Mouse (Mus musculus): ENCODE measurements around the gene Npdc1. TPM values are rescaled to one million over a fixed set of nuclear protein-coding genes. Genes with fewer than 3 reads are reported as not detected.

Gene Npdc1
- polyA plus RNA-seq, 1 experiment = 29.7 TPM

DNA sequence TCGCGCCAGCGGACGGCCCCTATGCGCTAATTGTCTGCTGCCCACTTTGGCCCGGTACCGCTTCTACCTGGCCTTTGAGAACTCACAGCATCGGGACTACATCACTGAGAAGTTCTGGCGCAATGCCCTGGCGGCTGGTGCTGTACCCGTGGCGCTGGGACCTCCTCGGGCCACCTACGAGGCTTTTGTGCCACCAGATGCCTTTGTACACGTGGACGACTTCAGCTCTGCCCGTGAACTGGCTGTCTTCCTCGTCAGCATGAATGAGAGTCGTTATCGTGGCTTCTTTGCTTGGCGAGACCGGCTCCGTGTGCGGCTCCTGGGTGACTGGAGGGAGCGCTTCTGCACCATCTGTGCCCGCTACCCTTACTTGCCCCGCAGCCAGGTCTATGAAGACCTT lies 26.3 kb downstream of the Npdc1 start:
- peaks cover 2% of the 10 kb centered on the region for H3K4me1 ChIP-seq (ENCODE audit: control insufficient read depth, insufficient read depth, low read length)
- TF ChIP-seq POLR2A (IDR thresholded peaks at IDR 0.05; ENCODE audit: insufficient read depth, low read length) (no peak), EP300 (IDR thresholded peaks at IDR 0.05; ENCODE audit: insufficient read depth, low read depth, low read length) (no peak), CTCF (IDR thresholded peaks at IDR 0.05; ENCODE audit: low read depth, low read length) (no peak)
- no peaks in the 10 kb centered on the region for H3K27me3 ChIP-seq (ENCODE audit: control insufficient read depth, insufficient read depth, low read length, poor library complexity, severe bottlenecking)
- H3K27ac ChIP-seq (ENCODE audit: insufficient read depth, low read length) = no peak overlapping the region
- H3K9me3 ChIP-seq (replicated peaks; ENCODE audit: control insufficient read depth, insufficient read depth, low read length, poor library complexity, severe bottlenecking) = no peaks in the 10 kb centered on the region
- H3K9ac ChIP-seq (ENCODE audit: low read depth, poor library complexity, severe bottlenecking) = peak overlapping the region; percentile 36
- H3K4me3 ChIP-seq (ENCODE audit: low read depth, low read length) = peak overlapping the region; percentile 43
- H3K36me3 ChIP-seq (ENCODE audit: control insufficient read depth, insufficient read depth, low read length, poor library complexity, severe bottlenecking) = no peaks in the 10 kb centered on the region

GRCm38 (mm10) chr2:25426721-25427191 lies 27.6 kb downstream of the Npdc1 start:
- Histone ChIP-seq H3K4me1 (ENCODE audit: control insufficient read depth, insufficient read depth, low read length) (peaks cover 1% of the 10 kb centered on the region), H3K27ac (ENCODE audit: insufficient read depth, low read length) (no peak overlapping the region), H3K4me3 (ENCODE audit: low read depth, low read length) (no peak overlapping the region), H3K9ac (ENCODE audit: low read depth, poor library complexity, severe bottlenecking) (no peak overlapping the region), H3K9me3 (replicated peaks; ENCODE audit: control insufficient read depth, insufficient read depth, low read length, poor library complexity, severe bottlenecking) (no peaks in the 10 kb centered on the region), H3K27me3 (ENCODE audit: control insufficient read depth, insufficient read depth, low read length, poor library complexity, severe bottlenecking) (no peaks in the 10 kb centered on the region), H3K36me3 (ENCODE audit: control insufficient read depth, insufficient read depth, low read length, poor library complexity, severe bottlenecking) (no peaks in the 10 kb centered on the region)
- TF ChIP-seq EP300 (IDR thresholded peaks at IDR 0.05; ENCODE audit: insufficient read depth, low read depth, low read length) (no peak), CTCF (IDR thresholded peaks at IDR 0.05; ENCODE audit: low read depth, low read length) (peak; percentile 89), POLR2A (IDR thresholded peaks at IDR 0.05; ENCODE audit: insufficient read depth, low read length) (no peak)

DNA sequence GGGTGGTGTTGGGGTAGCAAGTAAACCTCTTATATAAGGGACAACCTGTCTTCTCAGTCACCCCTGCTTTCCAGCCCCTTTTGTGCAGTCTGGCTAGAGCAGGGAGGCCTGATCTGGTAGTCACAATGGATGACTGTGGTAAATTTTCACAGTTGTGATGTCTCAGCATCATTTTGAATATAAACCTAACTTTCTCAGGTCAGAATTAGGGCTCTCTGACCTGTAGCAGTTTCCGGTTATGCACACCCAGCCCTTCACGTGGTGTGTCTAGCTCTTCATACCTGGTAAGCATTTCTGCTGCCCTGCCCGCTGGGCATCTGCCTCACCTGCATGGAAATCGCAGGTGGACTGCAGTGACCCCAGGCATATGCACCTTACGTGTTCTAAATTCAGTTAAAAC lies 28.1 kb downstream of the Npdc1 start:
- Histone ChIP-seq H3K4me1 (ENCODE audit: control insufficient read depth, insufficient read depth, low read length) (no peaks in the 10 kb centered on the region), H3K27ac (ENCODE audit: insufficient read depth, low read length) (no peak overlapping the region), H3K9ac (ENCODE audit: low read depth, poor library complexity, severe bottlenecking) (no peak overlapping the region), H3K27me3 (ENCODE audit: control insufficient read depth, insufficient read depth, low read length, poor library complexity, severe bottlenecking) (no peaks in the 10 kb centered on the region), H3K9me3 (replicated peaks; ENCODE audit: control insufficient read depth, insufficient read depth, low read length, poor library complexity, severe bottlenecking) (no peaks in the 10 kb centered on the region), H3K36me3 (ENCODE audit: control insufficient read depth, insufficient read depth, low read length, poor library complexity, severe bottlenecking) (no peaks in the 10 kb centered on the region), H3K4me3 (ENCODE audit: low read depth, low read length) (no peak overlapping the region)
- TF ChIP-seq EP300 (IDR thresholded peaks at IDR 0.05; ENCODE audit: insufficient read depth, low read depth, low read length) (no peak), CTCF (IDR thresholded peaks at IDR 0.05; ENCODE audit: low read depth, low read length) (no peak), POLR2A (IDR thresholded peaks at IDR 0.05; ENCODE audit: insufficient read depth, low read length) (no peak)

- peak within 1 kb of the TSS; percentile 70 for H3K9ac ChIP-seq (ENCODE audit: low read depth, poor library complexity, severe bottlenecking)
- H3K4me3 ChIP-seq (ENCODE audit: low read depth, low read length) = peak within 1 kb of the TSS; percentile 82
- H3K36me3 ChIP-seq (ENCODE audit: control insufficient read depth, insufficient read depth, low read length, poor library complexity, severe bottlenecking) = no peaks in the 10 kb centered on the region
- H3K9me3 ChIP-seq (replicated peaks; ENCODE audit: control insufficient read depth, insufficient read depth, low read length, poor library complexity, severe bottlenecking) = no peaks in the 10 kb centered on the region
- H3K27me3 ChIP-seq (ENCODE audit: control insufficient read depth, insufficient read depth, low read length, poor library complexity, severe bottlenecking) = no peaks in the 10 kb centered on the region
- H3K4me1 ChIP-seq (ENCODE audit: control insufficient read depth, insufficient read depth, low read length) = no peaks in the 10 kb centered on the region
- TF ChIP-seq CTCF (IDR thresholded peaks at IDR 0.05; ENCODE audit: low read depth, low read length) (peak; percentile 80), POLR2A (IDR thresholded peaks at IDR 0.05; ENCODE audit: insufficient read depth, low read length) (no peak), EP300 (IDR thresholded peaks at IDR 0.05; ENCODE audit: insufficient read depth, low read depth, low read length) (no peak)
- H3K27ac ChIP-seq (ENCODE audit: insufficient read depth, low read length) = no peak within 1 kb of the TSS
Observed at GRCm38 (mm10) chr2:25428442-25429236, 29.5 kb downstream of the Npdc1 start, which contains the start of gene Abca2. Gene Abca2, plus strand, starts transcription at chr2:25428703.

- Histone ChIP-seq H3K4me1 (ENCODE audit: control insufficient read depth, insufficient read depth, low read length) (no peaks in the 10 kb centered on the region), H3K4me3 (ENCODE audit: low read depth, low read length) (peak overlapping the region; percentile 82), H3K9ac (ENCODE audit: low read depth, poor library complexity, severe bottlenecking) (peak overlapping the region; percentile 70), H3K9me3 (replicated peaks; ENCODE audit: control insufficient read depth, insufficient read depth, low read length, poor library complexity, severe bottlenecking) (no peaks in the 10 kb centered on the region), H3K27ac (ENCODE audit: insufficient read depth, low read length) (no peak overlapping the region), H3K36me3 (ENCODE audit: control insufficient read depth, insufficient read depth, low read length, poor library complexity, severe bottlenecking) (no peaks in the 10 kb centered on the region), H3K27me3 (ENCODE audit: control insufficient read depth, insufficient read depth, low read length, poor library complexity, severe bottlenecking) (no peaks in the 10 kb centered on the region)
- no peak for TF ChIP-seq CTCF (IDR thresholded peaks at IDR 0.05; ENCODE audit: low read depth, low read length)
- no peak for TF ChIP-seq POLR2A (IDR thresholded peaks at IDR 0.05; ENCODE audit: insufficient read depth, low read length)
- no peak for TF ChIP-seq EP300 (IDR thresholded peaks at IDR 0.05; ENCODE audit: insufficient read depth, low read depth, low read length)
Observed at GRCm38 (mm10) chr2:25429435-25430180, 30.5 kb downstream of the Npdc1 start.
